Mouse (Mus musculus): Measurements from ENCODE around the gene Thoc5.

Gene Thoc5

DNA sequence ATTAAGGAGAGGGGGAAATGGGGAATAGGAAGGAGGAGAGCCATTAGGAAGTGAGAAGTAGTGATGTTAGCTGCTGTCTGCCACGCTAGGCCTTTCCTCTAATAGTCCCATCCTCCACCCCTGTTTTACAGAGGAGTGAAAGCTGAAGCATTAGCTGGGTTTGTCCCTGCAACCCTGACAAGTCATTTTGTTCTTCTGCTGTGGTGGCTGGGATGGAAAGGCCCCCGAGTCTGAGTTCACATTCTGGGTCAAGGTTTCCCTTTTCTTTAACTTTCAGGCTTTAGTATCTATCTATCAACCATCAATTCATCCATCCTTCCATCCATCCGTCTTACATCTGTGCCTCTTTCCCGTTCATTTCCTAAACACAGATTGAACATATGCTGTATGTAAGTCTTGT, 14.0 kb upstream of the Thoc5 start:
- POLR2A ChIA-PET = interaction anchor here in 2 of 4 experiments (0.5 to 3.0 kb wide), 6 partner anchors 9 to 128 kb away, joined by 3 to 13 read pairs (median 6); partner anchors contain the start of genes Nf2 (in 2 of the 2) and Thoc5 (in 1 of the 2)
- CTCF ChIA-PET = interaction anchor here in 2 of 4 experiments (0.6 to 1.7 kb wide), 2 partner anchors 19 to 920 kb away, joined by 4 to 7 read pairs; no protein-coding TSS in a partner anchor

DNA sequence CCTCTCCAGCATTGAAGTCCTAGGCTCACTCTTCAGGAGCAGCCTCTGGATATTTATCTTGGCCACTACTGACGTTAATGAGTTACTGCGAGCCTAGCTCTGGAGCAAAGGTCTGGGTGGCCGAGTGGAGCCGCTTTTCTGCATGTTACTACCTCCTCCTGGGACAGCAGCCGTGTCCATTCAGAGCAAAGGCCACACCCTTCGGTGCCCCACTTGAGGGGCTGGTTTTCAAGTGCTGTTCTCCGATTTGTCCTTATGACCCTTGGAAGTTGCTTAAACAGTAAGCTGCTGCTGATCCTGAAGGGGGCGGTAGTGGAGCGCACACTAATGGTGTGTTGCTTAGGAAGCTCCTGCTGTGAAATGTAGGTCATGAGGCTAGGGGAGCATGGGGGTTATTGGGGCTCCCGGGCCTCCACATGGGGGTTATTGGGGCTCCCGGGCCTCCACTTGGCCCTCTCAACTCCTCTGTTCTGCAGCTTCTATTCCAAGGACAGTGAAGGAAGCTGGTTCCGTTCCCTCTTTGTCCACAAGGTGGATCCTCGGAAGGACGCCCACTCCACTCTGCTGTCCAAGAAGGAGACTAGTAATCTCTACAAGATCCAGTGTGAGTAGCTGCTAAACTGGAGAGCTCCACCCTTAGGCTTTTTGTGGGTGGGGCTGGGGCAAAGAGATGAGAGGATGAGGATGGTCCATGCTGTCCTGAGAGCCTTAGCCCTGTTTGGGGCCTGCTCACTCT, 12.1 kb upstream of the Thoc5 start:
- ChIA-PET POLR2A (interaction anchor here (0.6 to 2.2 kb wide), 56 partner anchors 8 to 879 kb away, joined by 3 to 24 read pairs (median 4); partner anchors contain the start of genes Ewsr1 (in 3 of the 4), Nipsnap1 (in 3 of the 4), Rhbdd3 (in 3 of the 4) and Nf2 (in 2 of the 4)), CTCF (interaction anchor here (0.5 to 3.6 kb wide), 81 partner anchors 9 to 690 kb away, joined by 3 to 51 read pairs (median 4); partner anchors contain the start of genes Nipsnap1 (in 4 of the 4), Thoc5 (in 3 of the 4), Nefh (in 2 of the 4) and Nf2 (in 2 of the 4))

DNA sequence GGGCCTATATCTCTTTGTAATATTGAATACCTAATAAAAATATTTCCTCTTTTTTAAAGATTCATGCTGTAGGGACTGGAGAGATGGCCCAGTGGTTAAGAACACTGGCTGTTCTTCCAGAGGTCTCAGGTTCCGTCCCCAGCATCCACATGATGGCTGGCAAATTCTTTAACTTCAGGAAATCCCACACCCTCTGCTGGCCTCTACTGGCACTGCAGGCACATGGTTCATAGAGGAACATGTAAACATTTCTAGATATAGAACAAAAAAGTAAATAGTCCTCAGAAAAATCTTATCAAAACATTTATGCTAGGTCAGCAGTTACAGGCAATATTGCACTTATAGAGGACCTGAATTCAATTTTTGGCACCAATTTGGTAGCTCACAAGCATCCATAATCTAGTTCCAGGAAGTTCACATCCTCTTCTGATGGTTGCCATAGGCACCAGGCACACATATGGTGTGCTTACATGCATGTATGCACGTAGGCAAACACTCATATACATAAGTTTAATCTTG, 9.7 kb upstream of the Thoc5 start:
- POLR2A ChIA-PET = interaction anchor here in 3 of 4 experiments (0.6 to 6.2 kb wide), 6 partner anchors 10 to 1159 kb away, joined by 3 to 27 read pairs (median 5); partner anchors contain the start of genes Nipsnap1 (in 1 of the 3) and Thoc5 (in 1 of the 3)

DNA sequence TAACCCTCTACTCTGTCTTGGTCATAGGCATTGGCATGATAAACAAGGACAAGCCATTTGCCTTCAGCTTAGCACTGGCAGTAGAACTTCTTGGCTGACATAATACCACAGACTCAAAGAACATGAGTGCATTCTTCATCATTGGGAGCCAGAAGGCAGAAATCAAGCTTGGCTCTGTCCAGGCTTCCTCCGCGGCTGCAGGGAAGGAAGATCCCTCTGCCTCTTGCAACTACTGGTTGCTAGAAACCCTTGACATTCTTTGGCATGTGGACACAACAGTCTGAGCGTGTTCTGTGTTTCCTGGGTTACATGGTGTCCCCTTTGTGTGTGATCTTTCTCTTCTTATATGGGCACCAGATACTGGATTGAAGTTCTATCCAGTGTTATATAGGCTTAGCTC, 8.1 kb upstream of the Thoc5 start:
- POLR2A ChIA-PET = interaction anchor here (0.6 to 6.2 kb wide), 9 partner anchors 8 to 44 kb away, joined by 3 to 27 read pairs (median 5); partner anchors contain the start of gene Nipsnap1 (in 2 of the 4)
- CTCF ChIA-PET = interaction anchor here in 3 of 4 experiments (0.5 to 3.4 kb wide), 5 partner anchors 10 to 44 kb away, joined by 4 to 11 read pairs (median 6); no protein-coding TSS in a partner anchor

More for the DNA sequence above, 9.7 kb upstream of the Thoc5 start:
- CTCF ChIA-PET = interaction anchor here (0.6 to 3.6 kb wide), 16 partner anchors 8 to 539 kb away, joined by 3 to 31 read pairs (median 4); partner anchors contain the start of genes Nipsnap1 (in 2 of the 4) and Thoc5 (in 1 of the 4)

DNA sequence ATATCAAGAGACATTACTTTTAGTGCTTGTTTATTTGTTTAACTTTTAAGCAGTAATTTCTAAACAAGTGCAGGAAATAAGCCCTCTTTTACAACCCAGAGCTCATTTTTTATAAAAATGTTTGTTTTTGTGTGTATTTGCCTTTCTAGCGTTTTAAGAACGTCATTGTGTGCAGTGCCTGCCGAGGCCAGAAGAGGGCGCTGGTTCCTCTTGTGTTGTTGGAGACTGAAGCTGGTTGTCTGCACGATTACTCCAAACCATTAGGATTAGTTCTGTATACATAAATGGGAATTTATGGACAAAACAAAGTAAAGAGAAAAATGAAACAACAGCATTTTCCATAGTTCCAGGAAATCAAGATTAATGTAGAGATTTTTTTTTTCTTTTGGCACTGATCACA, 5.3 kb downstream of the Thoc5 start:
- CTCF ChIA-PET = interaction anchor here (0.5 to 4.1 kb wide), 79 partner anchors 9 to 794 kb away, joined by 3 to 31 read pairs (median 5); partner anchors contain the start of genes Gas2l1 (in 3 of the 4), Nefh (in 3 of the 4), Nf2 (in 2 of the 4) and Nipsnap1 (in 2 of the 4)
- POLR2A ChIA-PET = interaction anchor here (0.5 to 4.5 kb wide), 45 partner anchors 9 to 747 kb away, joined by 3 to 27 read pairs (median 4); partner anchors contain the start of genes Ewsr1 (in 2 of the 4), Nipsnap1 (in 2 of the 4), Rhbdd3 (in 2 of the 4) and Ap1b1 (in 1 of the 4)

DNA sequence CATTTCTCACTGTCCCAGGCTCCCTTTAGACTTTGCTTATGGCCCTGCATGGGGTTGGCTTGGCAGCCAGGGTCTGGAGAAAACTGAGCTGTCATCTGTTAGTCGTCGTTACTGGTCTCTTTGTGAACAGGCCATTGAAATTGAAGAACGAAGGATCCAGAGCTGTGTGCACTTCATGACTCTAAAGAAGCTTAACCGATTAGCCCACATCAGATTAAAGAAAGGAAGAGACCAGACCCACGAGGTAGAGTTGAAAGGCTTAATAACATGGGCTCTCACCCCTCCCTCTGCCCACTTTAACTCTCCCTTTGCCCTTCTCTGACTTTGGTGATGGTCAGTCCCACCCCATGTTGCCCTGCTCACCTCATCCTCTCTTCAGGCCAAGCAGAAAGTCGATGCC, 6.8 kb downstream of the Thoc5 start:
- POLR2A ChIA-PET = interaction anchor here in 2 of 4 experiments (0.8 to 4.5 kb wide), 4 partner anchors 8 to 28 kb away, joined by 3 to 27 read pairs (median 8); no protein-coding TSS in a partner anchor
- CTCF ChIA-PET = interaction anchor here in 2 of 4 experiments (1.0 to 4.1 kb wide), 7 partner anchors 9 to 80 kb away, joined by 3 to 31 read pairs (median 16); no protein-coding TSS in a partner anchor

DNA sequence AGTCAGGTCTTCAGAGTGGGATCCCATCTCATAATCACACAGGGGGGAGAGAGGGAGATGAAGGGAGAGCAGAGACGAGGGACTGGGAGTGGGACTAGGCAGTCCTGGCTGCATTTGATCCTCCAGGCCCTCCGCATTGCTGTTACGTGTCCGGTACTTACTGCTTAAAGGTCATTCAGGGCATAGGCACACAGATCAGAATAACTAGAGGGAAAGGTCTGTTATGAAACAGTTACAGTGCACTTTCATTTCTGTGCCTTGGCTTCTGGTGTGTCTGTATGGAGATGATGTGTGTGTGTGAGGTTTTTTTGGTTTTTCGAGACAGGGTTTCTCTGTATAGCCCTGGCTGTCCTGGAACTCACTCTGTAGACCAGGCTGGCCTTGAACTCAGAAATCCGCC, 11.1 kb downstream of the Thoc5 start:
- POLR2A ChIA-PET = no interaction called here
- CTCF ChIA-PET = no interaction called here

DNA sequence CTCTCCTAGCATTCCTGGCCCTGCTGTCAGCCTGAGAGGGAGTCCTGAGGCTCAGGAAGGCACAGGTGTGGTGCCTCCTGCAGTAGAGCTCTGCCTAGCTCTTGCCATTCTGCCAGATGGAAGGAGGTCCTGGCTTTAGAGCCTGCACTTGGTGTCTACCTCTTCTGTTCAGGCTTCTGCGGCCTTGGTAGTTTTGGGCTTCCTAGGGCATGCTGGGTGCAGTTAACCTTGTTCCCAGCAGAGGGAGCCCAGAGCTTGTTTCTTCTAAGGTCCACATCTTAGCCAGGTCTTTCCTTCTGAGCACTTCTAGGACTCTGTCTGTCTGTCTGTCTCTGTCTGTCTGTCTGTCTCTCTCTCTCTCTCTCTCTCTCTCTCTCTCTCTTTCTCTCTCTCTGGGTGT, 20.9 kb downstream of the Thoc5 start:
- POLR2A ChIA-PET = interaction anchor here (0.5 to 3.0 kb wide), 20 partner anchors 9 to 777 kb away, joined by 3 to 11 read pairs (median 4); partner anchors contain the start of gene Ap1b1 (in 1 of the 4)
- CTCF ChIA-PET = interaction anchor here (0.5 to 3.6 kb wide), 47 partner anchors 11 to 991 kb away, joined by 3 to 27 read pairs (median 4); partner anchors contain the start of genes Nefh (in 2 of the 4) and Thoc5 (in 1 of the 4)

DNA sequence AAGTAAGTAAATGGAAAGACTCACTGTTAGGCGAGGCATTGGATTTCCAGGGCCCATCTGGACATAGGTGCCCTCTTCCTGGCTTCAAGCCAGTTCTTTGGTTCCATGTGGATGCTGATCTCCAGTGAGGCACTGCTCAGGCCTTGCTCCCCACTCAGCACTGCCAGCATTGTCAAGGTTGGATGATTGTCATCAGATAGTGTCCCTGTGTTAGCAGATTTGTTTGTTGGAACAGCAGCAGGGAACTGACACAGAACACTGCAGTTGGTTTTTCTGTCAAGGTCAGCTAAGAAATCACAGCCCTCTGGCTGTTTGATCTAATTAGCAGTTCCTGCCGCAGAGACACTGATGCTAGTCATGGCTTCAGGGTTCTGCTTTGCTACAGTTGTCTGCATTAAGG, 26.2 kb downstream of the Thoc5 start:
- ChIA-PET POLR2A (interaction anchor here in 1 of 4 experiments (1.5 kb wide), 1 partner anchor 11 kb away, joined by 4 read pairs; no protein-coding TSS in a partner anchor), CTCF (interaction anchor here in 2 of 4 experiments (1.1 to 1.8 kb wide), 3 partner anchors 10 to 54 kb away, joined by 3 to 6 read pairs (median 3); no protein-coding TSS in a partner anchor)

DNA sequence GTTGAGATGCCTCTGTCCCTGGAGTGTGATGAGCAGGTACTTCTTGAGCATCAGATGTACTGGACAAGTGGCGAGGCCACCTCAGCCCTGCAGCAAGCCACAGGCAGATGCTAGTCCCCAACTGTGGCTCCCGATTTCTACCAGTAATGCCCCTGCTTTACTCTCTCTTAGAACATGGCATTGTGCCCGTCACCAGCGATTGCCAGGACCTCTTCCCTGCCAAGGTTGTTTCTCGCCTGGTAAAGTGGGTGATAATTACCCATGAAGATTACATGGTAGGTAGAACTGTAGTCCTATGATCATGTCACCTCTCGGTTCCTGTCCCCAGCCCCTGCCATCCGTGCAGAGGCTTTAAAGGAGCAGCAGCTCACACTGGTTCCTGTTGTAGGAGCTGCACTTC, 26.6 kb downstream of the Thoc5 start:
- ChIA-PET CTCF (interaction anchor here in 1 of 4 experiments (1.1 kb wide), 1 partner anchor 53 kb away, joined by 3 read pairs; no protein-coding TSS in a partner anchor), POLR2A (no interaction called here)

DNA sequence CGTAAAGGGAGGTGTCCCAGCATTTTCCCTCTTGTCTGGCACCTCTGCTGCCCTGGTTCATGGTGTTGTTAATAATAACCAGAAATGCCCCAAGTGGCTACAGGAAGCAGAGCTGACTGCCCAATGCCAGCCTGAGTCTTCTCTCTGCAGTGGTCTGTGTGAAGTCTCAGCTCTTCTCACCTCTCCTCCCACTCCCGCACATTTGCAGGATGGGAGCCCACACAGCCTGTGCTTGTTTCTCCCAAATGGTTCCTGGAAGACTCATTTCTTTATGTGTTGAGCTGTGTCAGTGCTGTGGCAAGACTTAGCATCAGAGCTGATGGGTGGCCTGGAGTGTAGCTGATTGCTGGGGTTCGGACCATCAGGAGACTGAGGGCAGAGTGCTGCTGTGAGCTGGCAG, 32.1 kb downstream of the Thoc5 start:
- ChIA-PET POLR2A (interaction anchor here in 2 of 4 experiments (0.5 to 1.5 kb wide), 8 partner anchors 10 to 171 kb away, joined by 3 to 5 read pairs (median 4); partner anchors contain the start of genes Ewsr1 (in 1 of the 2) and Rhbdd3 (in 1 of the 2)), CTCF (interaction anchor here (0.7 to 2.2 kb wide), 6 partner anchors 11 to 44 kb away, joined by 3 to 12 read pairs (median 4); no protein-coding TSS in a partner anchor)

DNA sequence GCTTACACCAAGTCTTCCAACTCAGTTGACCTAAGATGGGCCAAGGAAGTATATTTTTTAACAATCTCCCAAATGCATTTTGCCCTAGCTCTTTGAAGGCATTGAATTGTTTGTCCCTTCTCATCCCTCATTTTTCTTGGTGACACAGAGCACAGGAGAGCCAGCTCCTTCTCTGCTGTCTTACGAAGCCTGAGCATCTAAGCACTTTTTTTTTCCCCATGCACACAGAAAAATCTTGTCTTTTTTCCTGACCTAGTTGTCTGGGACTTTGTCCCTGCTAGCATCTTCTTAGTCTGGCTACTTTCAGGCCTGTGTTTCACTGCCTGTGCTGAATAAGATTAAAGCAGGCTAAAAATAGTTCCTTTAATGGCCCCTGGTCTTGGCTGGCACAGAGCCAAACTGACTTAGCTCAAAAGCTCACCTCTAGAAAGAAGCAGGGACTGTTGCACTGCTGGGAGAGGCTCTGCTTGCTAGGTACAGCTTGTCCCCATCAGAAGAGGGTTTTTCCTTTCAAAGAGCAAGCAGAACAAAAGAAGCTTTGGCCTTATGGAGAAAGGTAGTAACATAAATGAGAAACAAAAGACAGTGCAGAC, 36.0 kb downstream of the Thoc5 start:
- CTCF ChIA-PET = interaction anchor here (0.6 to 2.5 kb wide), 16 partner anchors 10 to 969 kb away, joined by 3 to 9 read pairs (median 4); no protein-coding TSS in a partner anchor
- POLR2A ChIA-PET = interaction anchor here in 3 of 4 experiments (0.6 to 5.9 kb wide), 18 partner anchors 13 to 490 kb away, joined by 3 to 30 read pairs (median 4); partner anchors contain the start of genes Nefh (in 3 of the 3), Hormad2 (in 1 of the 3), Mtmr3 (in 1 of the 3) and Thoc5 (in 1 of the 3)

DNA sequence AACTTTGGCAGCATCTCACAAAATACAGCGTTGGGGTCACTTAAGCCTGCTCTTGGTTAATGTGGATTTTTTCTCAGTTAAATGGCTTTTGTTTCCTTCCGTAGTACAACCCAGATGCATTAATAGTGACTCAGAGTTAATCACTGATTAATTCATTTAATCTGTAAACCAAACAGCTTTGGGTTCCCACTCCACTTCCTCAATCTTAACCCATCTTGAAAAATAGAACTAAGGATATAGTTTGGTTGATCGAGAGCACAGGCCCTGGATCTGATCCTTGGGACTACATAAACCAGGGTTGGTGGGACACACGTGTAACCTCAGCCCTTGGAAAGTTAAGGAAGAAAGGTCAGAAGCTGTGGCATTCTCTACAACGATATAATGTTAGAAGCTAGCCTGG, 41.1 kb downstream of the Thoc5 start:
- ChIA-PET CTCF (interaction anchor here in 3 of 4 experiments (0.6 to 2.0 kb wide), 4 partner anchors 11 to 20 kb away, joined by 3 to 9 read pairs (median 5); no protein-coding TSS in a partner anchor), POLR2A (interaction anchor here in 2 of 4 experiments (0.5 to 1.5 kb wide), 10 partner anchors 11 to 1501 kb away, joined by 3 to 5 read pairs (median 4); partner anchors contain the start of gene Ap1b1 (in 1 of the 2))

DNA sequence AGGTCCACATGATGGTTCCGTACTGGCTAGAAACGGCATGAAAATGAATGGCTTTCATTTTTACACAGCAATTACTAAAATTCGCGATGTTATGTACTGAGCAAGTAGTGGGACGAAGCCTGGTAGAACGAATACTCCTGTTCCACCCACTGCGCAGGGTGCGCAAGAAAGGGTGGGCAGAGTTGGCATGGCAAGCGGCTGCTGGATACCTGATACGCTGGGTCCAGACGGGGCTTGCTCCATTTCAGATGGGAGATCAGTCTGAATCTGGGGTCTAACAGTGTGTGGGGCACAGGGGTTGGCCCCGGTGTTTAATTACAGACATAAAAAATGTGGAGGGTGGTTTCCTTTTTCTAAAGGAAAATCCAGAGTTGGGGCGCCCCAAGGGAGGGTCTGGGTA, 51.4 kb downstream of the Thoc5 start:
- CTCF ChIA-PET = interaction anchor here (0.6 to 3.5 kb wide), 54 partner anchors 9 to 1680 kb away, joined by 3 to 16 read pairs (median 5); partner anchors contain the start of genes Ap1b1 (in 1 of the 4), Drg1 (in 1 of the 4), Rasl10a (in 1 of the 4) and Rnf215 (in 1 of the 4)

DNA sequence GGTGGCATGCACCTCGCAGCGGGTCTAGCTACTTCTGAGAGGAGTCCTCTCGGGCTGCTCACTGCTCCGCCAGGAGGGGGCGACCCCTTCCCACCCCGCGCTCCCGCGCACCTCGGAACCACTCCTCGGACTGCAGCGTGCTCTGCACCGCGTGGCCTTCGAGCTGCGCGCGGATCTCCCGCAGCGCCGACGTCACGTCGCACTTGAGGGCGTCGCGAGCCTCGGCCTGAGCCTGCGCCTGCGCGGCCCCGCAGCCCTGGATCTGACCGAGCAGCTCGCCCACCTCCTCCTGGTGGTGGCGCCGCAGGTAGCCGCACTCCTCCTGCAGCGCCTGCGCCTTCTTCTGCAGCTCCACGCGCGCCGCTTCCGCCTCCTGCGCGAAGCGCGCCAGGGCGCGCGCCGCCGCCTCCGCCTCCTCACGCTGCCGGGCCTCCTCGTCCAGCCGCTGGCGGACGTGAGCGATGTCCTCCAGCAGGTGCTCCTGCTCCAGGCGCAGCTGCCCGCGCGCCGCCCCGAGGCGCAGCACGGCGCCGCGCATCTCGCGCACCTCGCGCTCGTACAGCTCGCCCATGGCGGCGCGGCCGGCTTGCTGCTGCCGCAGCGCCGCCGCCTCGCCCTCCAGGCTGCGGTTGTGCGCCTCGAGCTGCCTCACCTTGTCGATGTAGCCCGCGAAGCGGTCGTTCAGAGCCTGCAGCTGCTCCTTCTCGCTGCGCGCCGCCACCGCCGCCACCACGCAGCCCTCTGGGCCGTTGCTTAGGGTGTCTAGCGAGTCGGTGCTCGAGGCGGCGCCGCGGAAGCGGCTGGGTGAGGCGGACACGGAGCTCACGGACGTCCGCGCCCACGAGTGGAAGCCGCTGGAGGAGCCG, 52.1 kb downstream of the Thoc5 start:
- ChIA-PET CTCF (interaction anchor here (0.5 to 3.5 kb wide), 74 partner anchors 8 to 1681 kb away, joined by 3 to 16 read pairs (median 4); partner anchors contain the start of genes Ap1b1 (in 1 of the 4), Drg1 (in 1 of the 4), Gas2l1 (in 1 of the 4) and Mtmr3 (in 1 of the 4)), POLR2A (interaction anchor here (0.5 to 3.5 kb wide), 66 partner anchors 8 to 1754 kb away, joined by 3 to 30 read pairs (median 4); partner anchors contain the start of genes Ewsr1 (in 3 of the 4), Rhbdd3 (in 3 of the 4), Ap1b1 (in 2 of the 4) and Ascc2 (in 1 of the 4))

More for the DNA sequence above, 51.4 kb downstream of the Thoc5 start:
- POLR2A ChIA-PET = interaction anchor here in 3 of 4 experiments (0.5 to 3.5 kb wide), 43 partner anchors 8 to 1753 kb away, joined by 3 to 30 read pairs (median 4); partner anchors contain the start of genes Ewsr1 (in 3 of the 3), Rhbdd3 (in 3 of the 3), Ascc2 (in 1 of the 3) and Sfi1 (in 1 of the 3)

DNA sequence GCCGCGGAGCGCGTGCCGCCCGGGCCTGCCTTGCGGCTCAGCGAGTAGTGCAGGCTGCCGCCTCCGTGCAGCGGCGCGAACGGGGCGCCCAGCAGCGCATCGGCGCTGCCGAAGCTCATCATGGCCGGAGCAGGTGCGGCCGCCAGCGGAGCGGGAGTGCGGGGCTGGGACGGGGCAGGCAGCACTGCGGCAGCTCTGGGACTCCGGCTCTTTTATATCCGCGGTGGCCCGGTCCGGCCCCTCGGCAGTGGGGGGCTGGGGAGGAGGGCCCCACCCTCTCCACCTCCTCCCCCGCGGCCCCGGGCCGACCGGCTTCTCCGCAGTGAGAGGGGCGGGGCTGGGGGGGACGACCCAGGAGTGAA, 52.7 kb downstream of the Thoc5 start, which contains the start of gene Nefh:
Gene Nefh (minus strand): TSS at position 252 of the 362 bp plus-strand sequence.
- CTCF ChIA-PET = interaction anchor here (0.5 to 3.5 kb wide), 35 partner anchors 9 to 687 kb away, joined by 3 to 16 read pairs (median 5); partner anchors contain the start of gene Gas2l1 (in 1 of the 4)
- POLR2A ChIA-PET = interaction anchor here (0.5 to 3.5 kb wide), 46 partner anchors 9 to 761 kb away, joined by 3 to 30 read pairs (median 4); partner anchors contain the start of genes Ap1b1 (in 2 of the 4), Ewsr1 (in 2 of the 4), Rhbdd3 (in 2 of the 4) and Nipsnap1 (in 1 of the 4)
